Mouse (Mus musculus): ENCODE measurements at regions not wholly inside any gene's neighbourhood (a gene's known extent, or its start where the extent isn't known, plus 50 kb on each side); places are given as distances from the start of the nearest gene placed in this dataset.

GRCm38 (mm10) chr14:108334879-108335278, 579.1 kb downstream of the Slitrk1 start:
- WGBS = 51% methylated on average over 3 of the region's 3 CpGs
- Histone ChIP-seq H3K9me3 (no peaks in the 10 kb centered on the region), H3K4me3 (no peak overlapping the region), H3K36me3 (no peaks in the 10 kb centered on the region), H3K27me3 (ENCODE audit: insufficient read depth, poor library complexity, severe bottlenecking) (no peaks in the 10 kb centered on the region), H3K27ac (no peak overlapping the region), H3K4me1 (no peaks in the 10 kb centered on the region)
- no peak for DNase-seq (ENCODE audit: low spot score)

- Histone ChIP-seq H3K4me1 (no peaks in the 10 kb centered on the region), H3K27ac (no peak overlapping the region), H3K9me3 (no peaks in the 10 kb centered on the region), H3K27me3 (ENCODE audit: insufficient read depth, poor library complexity, severe bottlenecking) (no peaks in the 10 kb centered on the region), H3K4me3 (no peak overlapping the region), H3K36me3 (no peaks in the 10 kb centered on the region)
- DNase-seq (ENCODE audit: low spot score) = no peak
- 76% methylated on average over 3 of the region's 3 CpGs for WGBS
Observed at GRCm38 (mm10) chr14:108326425-108326824, 587.5 kb downstream of the Slitrk1 start.

- no peaks in the 10 kb centered on the region for H3K4me1 ChIP-seq
- no peaks in the 10 kb centered on the region for H3K9me3 ChIP-seq
- H3K36me3 ChIP-seq = no peaks in the 10 kb centered on the region
- H3K27me3 ChIP-seq (ENCODE audit: insufficient read depth, poor library complexity, severe bottlenecking) = no peaks in the 10 kb centered on the region
- no peak overlapping the region for H3K4me3 ChIP-seq
- H3K27ac ChIP-seq = no peak overlapping the region
- WGBS = 74% methylated on average over 1 of the region's 1 CpGs
- no peak for DNase-seq (ENCODE audit: low spot score)
Observed at GRCm38 (mm10) chr14:108323364-108324037, 590.5 kb downstream of the Slitrk1 start.

- Histone ChIP-seq H3K4me1 (no peaks in the 10 kb centered on the region), H3K36me3 (no peaks in the 10 kb centered on the region), H3K9me3 (no peaks in the 10 kb centered on the region), H3K27ac (no peak overlapping the region), H3K4me3 (no peak overlapping the region), H3K27me3 (ENCODE audit: insufficient read depth, poor library complexity, severe bottlenecking) (no peaks in the 10 kb centered on the region)
- 84% methylated on average over 1 of the region's 1 CpGs for WGBS
- DNase-seq (ENCODE audit: low spot score) = no peak
Observed at GRCm38 (mm10) chr14:108307627-108308026, 606.3 kb downstream of the Slitrk1 start.

GRCm38 (mm10) chr14:108279630-108280029, 634.3 kb downstream of the Slitrk1 start:
- Histone ChIP-seq H3K36me3 (no peaks in the 10 kb centered on the region), H3K27ac (no peak overlapping the region), H3K27me3 (ENCODE audit: insufficient read depth, poor library complexity, severe bottlenecking) (no peaks in the 10 kb centered on the region), H3K4me1 (no peaks in the 10 kb centered on the region), H3K9me3 (no peaks in the 10 kb centered on the region), H3K4me3 (no peak overlapping the region)
- WGBS = 79% methylated on average over 3 of the region's 3 CpGs
- no peak for DNase-seq (ENCODE audit: low spot score)

GRCm38 (mm10) chr14:108261083-108261482, 652.9 kb downstream of the Slitrk1 start:
- DNase-seq (ENCODE audit: low spot score) = no peak
- H3K4me3 ChIP-seq = no peak overlapping the region
- H3K4me1 ChIP-seq = no peaks in the 10 kb centered on the region
- H3K9me3 ChIP-seq = no peaks in the 10 kb centered on the region
- H3K27me3 ChIP-seq (ENCODE audit: insufficient read depth, poor library complexity, severe bottlenecking) = no peaks in the 10 kb centered on the region
- 62% methylated on average over 1 of the region's 1 CpGs for WGBS
- H3K36me3 ChIP-seq = no peaks in the 10 kb centered on the region
- H3K27ac ChIP-seq = no peak overlapping the region

GRCm38 (mm10) chr14:108247365-108247764, 666.6 kb downstream of the Slitrk1 start:
- Histone ChIP-seq H3K27ac (no peak overlapping the region), H3K27me3 (ENCODE audit: insufficient read depth, poor library complexity, severe bottlenecking) (no peaks in the 10 kb centered on the region), H3K9me3 (no peaks in the 10 kb centered on the region), H3K36me3 (no peaks in the 10 kb centered on the region), H3K4me1 (no peaks in the 10 kb centered on the region), H3K4me3 (no peak overlapping the region)
- DNase-seq (ENCODE audit: low spot score) = no peak
- 53% methylated on average over 8 of the region's 8 CpGs for WGBS

- Histone ChIP-seq H3K4me1 (no peaks in the 10 kb centered on the region), H3K27me3 (ENCODE audit: insufficient read depth, poor library complexity, severe bottlenecking) (no peaks in the 10 kb centered on the region), H3K9me3 (no peaks in the 10 kb centered on the region), H3K36me3 (no peaks in the 10 kb centered on the region), H3K27ac (no peak overlapping the region), H3K4me3 (no peak overlapping the region)
- DNase-seq (ENCODE audit: low spot score) = no peak
- WGBS = 77% methylated on average over 2 of the region's 2 CpGs
Observed at GRCm38 (mm10) chr14:108225483-108226124, 688.4 kb downstream of the Slitrk1 start.

- H3K36me3 ChIP-seq = no peaks in the 10 kb centered on the region
- no peak overlapping the region for H3K4me3 ChIP-seq
- 80% methylated on average over 2 of the region's 2 CpGs for WGBS
- no peaks in the 10 kb centered on the region for H3K4me1 ChIP-seq
- H3K9me3 ChIP-seq = no peaks in the 10 kb centered on the region
- DNase-seq (ENCODE audit: low spot score) = no peak
- no peak overlapping the region for H3K27ac ChIP-seq
- no peaks in the 10 kb centered on the region for H3K27me3 ChIP-seq (ENCODE audit: insufficient read depth, poor library complexity, severe bottlenecking)
Observed at GRCm38 (mm10) chr14:108209246-108209645, 704.7 kb downstream of the Slitrk1 start.

GRCm38 (mm10) chr14:108199133-108199532, 714.8 kb downstream of the Slitrk1 start:
- DNase-seq (ENCODE audit: low spot score) = no peak
- Histone ChIP-seq H3K4me1 (no peaks in the 10 kb centered on the region), H3K9me3 (no peaks in the 10 kb centered on the region), H3K4me3 (no peak overlapping the region), H3K27me3 (ENCODE audit: insufficient read depth, poor library complexity, severe bottlenecking) (no peaks in the 10 kb centered on the region), H3K36me3 (no peaks in the 10 kb centered on the region), H3K27ac (no peak overlapping the region)
- 15% methylated on average over 2 of the region's 2 CpGs for WGBS

GRCm38 (mm10) chr14:108180920-108181319, 733.0 kb downstream of the Slitrk1 start:
- H3K27me3 ChIP-seq (ENCODE audit: insufficient read depth, poor library complexity, severe bottlenecking) = no peaks in the 10 kb centered on the region
- H3K27ac ChIP-seq = no peak overlapping the region
- no peaks in the 10 kb centered on the region for H3K36me3 ChIP-seq
- no peaks in the 10 kb centered on the region for H3K9me3 ChIP-seq
- DNase-seq (ENCODE audit: low spot score) = no peak
- 100% methylated on average over 1 of the region's 2 CpGs for WGBS
- no peak overlapping the region for H3K4me3 ChIP-seq
- H3K4me1 ChIP-seq = no peaks in the 10 kb centered on the region

- no peak for DNase-seq (ENCODE audit: low spot score)
- no peak overlapping the region for H3K27ac ChIP-seq
- H3K27me3 ChIP-seq (ENCODE audit: insufficient read depth, poor library complexity, severe bottlenecking) = no peaks in the 10 kb centered on the region
- H3K9me3 ChIP-seq = no peaks in the 10 kb centered on the region
- no peaks in the 10 kb centered on the region for H3K36me3 ChIP-seq
- H3K4me1 ChIP-seq = no peaks in the 10 kb centered on the region
- no peak overlapping the region for H3K4me3 ChIP-seq
- 85% methylated on average over 2 of the region's 2 CpGs for WGBS
Observed at GRCm38 (mm10) chr14:108175275-108175860, 738.6 kb downstream of the Slitrk1 start.

- H3K27ac ChIP-seq = no peak overlapping the region
- H3K36me3 ChIP-seq = no peaks in the 10 kb centered on the region
- 78% methylated on average over 5 of the region's 5 CpGs for WGBS
- no peak overlapping the region for H3K4me3 ChIP-seq
- H3K4me1 ChIP-seq = no peaks in the 10 kb centered on the region
- H3K9me3 ChIP-seq = no peaks in the 10 kb centered on the region
- DNase-seq (ENCODE audit: low spot score) = no peak
- no peaks in the 10 kb centered on the region for H3K27me3 ChIP-seq (ENCODE audit: insufficient read depth, poor library complexity, severe bottlenecking)
Observed at GRCm38 (mm10) chr14:108152981-108153380, 761.0 kb downstream of the Slitrk1 start.

Measured in heart, embryonic 10.5 days (tissue).